Mouse (Mus musculus): ENCODE measurements around the gene Ism2. TPM values are rescaled to one million over a fixed set of nuclear protein-coding genes. Genes with fewer than 3 reads are reported as not detected.

Gene Ism2
- polyA plus RNA-seq, 2 experiments = 0.07 to 0.08 TPM

GRCm38 (mm10) chr12:87300441-87300690, 861 bp upstream of the Ism2 start:
- TF ChIP-seq EP300 (IDR thresholded peaks at IDR 0.05; ENCODE audit: low read depth) (no peak), CTCF (IDR thresholded peaks at IDR 0.05; ENCODE audit: low read depth) (no peak)
- no peak overlapping the region for H3K9ac ChIP-seq (replicated peaks)
- H3K4me1 ChIP-seq (replicated peaks; ENCODE audit: control insufficient read depth in 2 of 2, insufficient read depth in 2 of 2, low read length in 1 of 2) = no peaks in the 10 kb centered on the region
- no peak for DNase-seq (ENCODE audit: low read depth in 3 of 3, low spot score in 3 of 3)
- peak overlapping the region; percentile 66 for H3K4me2 ChIP-seq (ENCODE audit: low read depth)
- no peak for ATAC-seq (ENCODE audit: insufficient read depth)
- no peaks in the 10 kb centered on the region for H3K9me3 ChIP-seq (ENCODE audit: control insufficient read depth, low read length)
- WGBS (ENCODE audit: insufficient replicate concordance) = 2% methylated on average over 9 of the region's 9 CpGs
- H3K27ac ChIP-seq = no peak overlapping the region
- peak overlapping the region; percentile 47 to 55 for H3K4me3 ChIP-seq (ENCODE audit: insufficient read depth in 1 of 2, low read depth in 2 of 2, low read length in 2 of 2)
- no peaks in the 10 kb centered on the region for H3K36me3 ChIP-seq (replicated peaks; ENCODE audit: control insufficient read depth, insufficient read depth, low read depth)
- H3K27me3 ChIP-seq (ENCODE audit: control insufficient read depth, insufficient read depth, low read length) = peaks cover 28% of the 10 kb centered on the region

- WGBS (ENCODE audit: insufficient replicate concordance) = 11% methylated on average over 29 of the region's 29 CpGs
- Histone ChIP-seq H3K4me2 (ENCODE audit: low read depth) (peak overlapping the region; percentile 66), H3K36me3 (replicated peaks; ENCODE audit: control insufficient read depth, insufficient read depth, low read depth) (no peaks in the 10 kb centered on the region), H3K4me3 (ENCODE audit: insufficient read depth in 1 of 2, low read depth in 2 of 2, low read length in 2 of 2) (peak overlapping the region; percentile 47 to 55), H3K9me3 (ENCODE audit: control insufficient read depth, low read length) (no peaks in the 10 kb centered on the region), H3K27me3 (ENCODE audit: control insufficient read depth, insufficient read depth, low read length) (peaks cover 28% of the 10 kb centered on the region), H3K27ac (no peak overlapping the region), H3K9ac (replicated peaks) (peak overlapping the region; percentile 1; the same call in 1 of the 2 replicates), H3K4me1 (replicated peaks; ENCODE audit: control insufficient read depth in 2 of 2, insufficient read depth in 2 of 2, low read length in 1 of 2) (no peaks in the 10 kb centered on the region)
- no peak for TF ChIP-seq EP300 (IDR thresholded peaks at IDR 0.05; ENCODE audit: low read depth)
- no peak for TF ChIP-seq CTCF (IDR thresholded peaks at IDR 0.05; ENCODE audit: low read depth)
- DNase-seq (ENCODE audit: low read depth in 3 of 3, low spot score in 3 of 3) = no peak
- no peak for ATAC-seq (ENCODE audit: insufficient read depth)
Observed at GRCm38 (mm10) chr12:87299037-87299656, 358 bp downstream of the Ism2 start.

GRCm38 (mm10) chr12:87293934-87294333, 5.6 kb downstream of the Ism2 start:
- 57% methylated on average over 6 of the region's 6 CpGs for WGBS (ENCODE audit: insufficient replicate concordance)
- Histone ChIP-seq H3K36me3 (replicated peaks; ENCODE audit: control insufficient read depth, insufficient read depth, low read depth) (no peaks in the 10 kb centered on the region), H3K4me1 (replicated peaks; ENCODE audit: control insufficient read depth in 2 of 2, insufficient read depth in 2 of 2, low read length in 1 of 2) (no peaks in the 10 kb centered on the region), H3K4me3 (ENCODE audit: insufficient read depth in 1 of 2, low read depth in 2 of 2, low read length in 2 of 2) (no peak overlapping the region), H3K4me2 (ENCODE audit: low read depth) (no peak overlapping the region), H3K9me3 (ENCODE audit: control insufficient read depth, low read length) (no peaks in the 10 kb centered on the region), H3K9ac (replicated peaks) (no peak overlapping the region), H3K27ac (no peak overlapping the region), H3K27me3 (ENCODE audit: control insufficient read depth, insufficient read depth, low read length) (peaks cover 2% of the 10 kb centered on the region)
- TF ChIP-seq CTCF (IDR thresholded peaks at IDR 0.05; ENCODE audit: low read depth) (no peak), EP300 (IDR thresholded peaks at IDR 0.05; ENCODE audit: low read depth) (no peak)
- ATAC-seq (ENCODE audit: insufficient read depth) = 0 out of 2 replicates have a peak, but pooled peaks have one; percentile 23
- DNase-seq (ENCODE audit: low read depth in 3 of 3, low spot score in 3 of 3) = no peak

DNA sequence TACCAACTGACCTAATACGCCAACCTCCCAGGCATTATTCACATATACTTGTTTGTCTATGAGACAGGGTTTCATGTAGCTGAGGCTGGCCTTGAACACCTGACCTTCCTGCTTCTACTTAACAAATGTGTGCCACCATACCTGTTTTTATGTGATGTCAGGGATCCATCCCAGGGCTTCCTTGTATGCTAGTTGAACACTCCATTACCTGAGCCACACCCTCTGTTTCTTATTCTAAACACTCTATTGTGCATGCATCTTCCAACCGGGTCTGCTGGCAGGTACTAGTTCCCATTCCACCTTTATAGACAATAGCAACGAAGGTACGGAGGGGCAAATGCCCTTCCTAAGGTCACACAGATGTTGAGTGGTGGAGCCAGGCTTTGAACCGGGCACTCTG, 10.4 kb downstream of the Ism2 start:
- Histone ChIP-seq H3K4me2 (ENCODE audit: low read depth) (no peak overlapping the region), H3K9ac (replicated peaks) (no peak overlapping the region), H3K4me1 (replicated peaks; ENCODE audit: control insufficient read depth in 2 of 2, insufficient read depth in 2 of 2, low read length in 1 of 2) (no peaks in the 10 kb centered on the region), H3K27me3 (ENCODE audit: control insufficient read depth, insufficient read depth, low read length) (no peaks in the 10 kb centered on the region), H3K27ac (no peak overlapping the region), H3K4me3 (ENCODE audit: insufficient read depth in 1 of 2, low read depth in 2 of 2, low read length in 2 of 2) (no peak overlapping the region), H3K9me3 (ENCODE audit: control insufficient read depth, low read length) (no peaks in the 10 kb centered on the region), H3K36me3 (replicated peaks; ENCODE audit: control insufficient read depth, insufficient read depth, low read depth) (no peaks in the 10 kb centered on the region)
- TF ChIP-seq EP300 (IDR thresholded peaks at IDR 0.05; ENCODE audit: low read depth) = no peak
- no peak for TF ChIP-seq CTCF (IDR thresholded peaks at IDR 0.05; ENCODE audit: low read depth)
- ATAC-seq (ENCODE audit: insufficient read depth) (no peak), DNase-seq (ENCODE audit: low read depth in 3 of 3, low spot score in 3 of 3) (no peak)
- 75% methylated on average over 5 of the region's 5 CpGs for WGBS (ENCODE audit: insufficient replicate concordance)

DNA sequence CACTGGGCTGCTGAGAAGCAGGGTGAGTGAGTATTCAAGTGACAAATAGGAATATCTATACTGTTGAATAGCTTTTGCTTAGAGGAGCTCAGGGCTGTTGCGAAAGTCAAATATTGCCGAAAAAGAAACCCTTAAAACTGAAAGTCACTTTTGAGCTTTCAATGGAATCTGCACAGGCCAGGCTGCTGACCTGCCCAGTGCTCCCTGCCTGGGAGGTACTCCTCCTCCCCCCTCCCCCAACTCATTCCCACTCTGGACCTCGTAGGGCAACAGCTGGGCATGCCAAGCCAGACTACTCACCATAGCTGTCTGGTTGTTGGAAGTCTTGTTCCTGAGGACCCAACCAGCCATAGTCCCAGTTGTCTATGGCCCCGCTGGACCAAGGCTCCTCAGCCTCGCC, 14.8 kb downstream of the Ism2 start:
- H3K4me2 ChIP-seq (ENCODE audit: low read depth) = no peak overlapping the region
- no peak for TF ChIP-seq EP300 (IDR thresholded peaks at IDR 0.05; ENCODE audit: low read depth)
- no peak for TF ChIP-seq CTCF (IDR thresholded peaks at IDR 0.05; ENCODE audit: low read depth)
- no peaks in the 10 kb centered on the region for H3K27me3 ChIP-seq (ENCODE audit: control insufficient read depth, insufficient read depth, low read length)
- no peaks in the 10 kb centered on the region for H3K36me3 ChIP-seq (replicated peaks; ENCODE audit: control insufficient read depth, insufficient read depth, low read depth)
- no peak overlapping the region for H3K27ac ChIP-seq
- H3K4me1 ChIP-seq (replicated peaks; ENCODE audit: control insufficient read depth in 2 of 2, insufficient read depth in 2 of 2, low read length in 1 of 2) = no peaks in the 10 kb centered on the region
- WGBS (ENCODE audit: insufficient replicate concordance) = 67% methylated on average over 5 of the region's 5 CpGs
- no peaks in the 10 kb centered on the region for H3K9me3 ChIP-seq (ENCODE audit: control insufficient read depth, low read length)
- no peak overlapping the region for H3K4me3 ChIP-seq (ENCODE audit: insufficient read depth in 1 of 2, low read depth in 2 of 2, low read length in 2 of 2)
- ATAC-seq (ENCODE audit: insufficient read depth) (no peak), DNase-seq (ENCODE audit: low read depth in 3 of 3, low spot score in 3 of 3) (no peak)
- no peak overlapping the region for H3K9ac ChIP-seq (replicated peaks)

Data from liver, embryonic 14.5 days (tissue).